Mouse (Mus musculus): ENCODE results near the gene 4930451I11Rik. TPM values are rescaled to one million over a fixed set of nuclear protein-coding genes. Genes with fewer than 3 reads are reported as not detected.

The 4930451I11Rik gene
- polyA plus RNA-seq, 1 experiment from 2014 or later: not detected

DNA sequence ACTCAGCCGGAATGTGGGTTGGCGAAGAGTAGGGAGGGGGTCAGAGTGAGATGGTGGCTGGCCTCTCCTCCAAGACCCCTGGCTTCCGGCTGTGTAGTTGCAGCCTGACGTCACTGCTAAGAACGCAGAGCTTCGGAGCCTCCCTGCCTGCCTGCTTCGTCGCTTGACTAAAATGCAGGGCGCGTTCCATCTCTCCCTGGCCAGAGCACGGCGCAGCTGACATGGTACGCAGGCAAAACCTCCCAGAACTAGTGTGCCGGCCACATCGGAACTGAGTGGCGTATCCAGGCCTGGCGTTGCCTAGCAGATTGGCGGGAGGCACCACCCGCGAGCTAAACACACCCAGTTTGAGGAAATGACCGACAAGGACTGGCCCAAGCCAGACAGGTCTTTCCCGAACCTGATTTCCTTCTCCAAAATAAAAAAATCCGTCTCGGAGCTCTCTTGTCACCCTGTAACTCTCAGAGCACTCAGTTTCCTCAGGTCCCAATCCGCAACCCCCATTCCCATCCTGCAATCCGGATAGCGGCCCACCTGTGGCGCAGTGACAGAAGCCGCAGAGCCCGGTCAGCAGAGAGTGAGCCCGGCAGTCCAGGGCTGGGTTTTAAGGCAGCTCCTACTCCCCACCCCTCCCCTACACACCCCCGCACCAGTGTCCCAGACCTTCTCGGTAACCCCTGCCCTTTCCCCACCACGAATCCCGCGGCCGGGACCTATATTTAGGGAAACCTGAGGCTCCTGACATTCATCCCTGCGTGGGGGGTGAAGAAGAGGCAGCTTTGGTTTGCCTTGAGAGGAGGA is 31.8 kb downstream of the 4930451I11Rik start:
- peaks cover 13 to 25% of the 10 kb centered on the region in 2 experiments for H3K4me1 ChIP-seq (ENCODE audit: control insufficient read depth in 2 of 2, insufficient read depth in 2 of 2, low read length in 2 of 2)
- peak overlapping the region; percentile 89 for H3K9ac ChIP-seq (ENCODE audit: low read length)
- H3K36me3 ChIP-seq (ENCODE audit: control insufficient read depth, insufficient read depth, low read length): peaks cover 48% of the 10 kb centered on the region
- no peaks in the 10 kb centered on the region for H3K27me3 ChIP-seq (ENCODE audit: control insufficient read depth, insufficient read depth, low read length)
- ATAC-seq (ENCODE audit: insufficient number of reproducible peaks, insufficient read depth, low FRiP score, low read depth): peak; percentile 86
- H3K9me3 ChIP-seq (ENCODE audit: control insufficient read depth, low read length): no peaks in the 10 kb centered on the region
- peak overlapping the region; percentile 90 for H3K4me2 ChIP-seq (ENCODE audit: low read length)
- peak overlapping the region; percentile 57 to 72 for H3K4me3 ChIP-seq (ENCODE audit: control insufficient read depth in 1 of 2, insufficient read depth in 1 of 2, low read depth in 1 of 2, low read length in 2 of 2)
- peak overlapping the region; percentile 100 for H3K27ac ChIP-seq (replicated peaks in 1 of 2; ENCODE audit: control insufficient read depth in 1 of 2, insufficient read depth in 1 of 2, low read depth in 2 of 2, low read length in 2 of 2)
- WGBS: 1% methylated on average over 37 of the region's 38 CpGs

DNA sequence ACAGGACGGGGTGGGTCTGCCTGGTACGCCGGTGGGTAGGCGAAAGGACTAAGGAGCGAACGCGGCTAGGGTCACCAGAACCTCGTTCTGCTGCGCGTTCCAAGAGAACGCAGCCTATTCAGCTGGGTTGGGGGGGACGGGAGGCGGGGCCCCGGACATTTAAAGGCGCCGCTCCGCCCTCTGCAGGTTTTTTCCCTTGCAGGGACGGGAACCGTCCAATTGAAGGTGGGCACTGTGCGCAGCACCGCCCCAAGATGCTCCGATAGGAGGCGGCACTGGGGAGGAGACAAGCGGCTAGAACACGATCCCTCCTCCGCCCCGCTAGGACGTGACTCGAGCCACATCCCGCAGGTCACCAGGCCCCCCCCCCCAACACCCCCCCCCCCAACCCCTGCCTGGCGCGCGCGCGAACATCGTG is 32.4 kb downstream of the 4930451I11Rik start:
- peaks cover 13 to 25% of the 10 kb centered on the region in 2 experiments for H3K4me1 ChIP-seq (ENCODE audit: control insufficient read depth in 2 of 2, insufficient read depth in 2 of 2, low read length in 2 of 2)
- peak overlapping the region; percentile 90 for H3K4me2 ChIP-seq (ENCODE audit: low read length)
- peaks cover 51% of the 10 kb centered on the region for H3K36me3 ChIP-seq (ENCODE audit: control insufficient read depth, insufficient read depth, low read length)
- H3K4me3 ChIP-seq (ENCODE audit: control insufficient read depth in 1 of 2, insufficient read depth in 1 of 2, low read depth in 1 of 2, low read length in 2 of 2): peak overlapping the region; percentile 72 to 91
- ATAC-seq (ENCODE audit: insufficient number of reproducible peaks, insufficient read depth, low FRiP score, low read depth): peak; percentile 93
- WGBS: under 1% methylated on average over 29 of the region's 36 CpGs
- H3K9ac ChIP-seq (ENCODE audit: low read length): peak overlapping the region; percentile 97
- no peaks in the 10 kb centered on the region for H3K27me3 ChIP-seq (ENCODE audit: control insufficient read depth, insufficient read depth, low read length)
- no peaks in the 10 kb centered on the region for H3K9me3 ChIP-seq (ENCODE audit: control insufficient read depth, low read length)
- H3K27ac ChIP-seq (replicated peaks in 1 of 2; ENCODE audit: control insufficient read depth in 1 of 2, insufficient read depth in 1 of 2, low read depth in 2 of 2, low read length in 2 of 2): peak overlapping the region; percentile 100

DNA sequence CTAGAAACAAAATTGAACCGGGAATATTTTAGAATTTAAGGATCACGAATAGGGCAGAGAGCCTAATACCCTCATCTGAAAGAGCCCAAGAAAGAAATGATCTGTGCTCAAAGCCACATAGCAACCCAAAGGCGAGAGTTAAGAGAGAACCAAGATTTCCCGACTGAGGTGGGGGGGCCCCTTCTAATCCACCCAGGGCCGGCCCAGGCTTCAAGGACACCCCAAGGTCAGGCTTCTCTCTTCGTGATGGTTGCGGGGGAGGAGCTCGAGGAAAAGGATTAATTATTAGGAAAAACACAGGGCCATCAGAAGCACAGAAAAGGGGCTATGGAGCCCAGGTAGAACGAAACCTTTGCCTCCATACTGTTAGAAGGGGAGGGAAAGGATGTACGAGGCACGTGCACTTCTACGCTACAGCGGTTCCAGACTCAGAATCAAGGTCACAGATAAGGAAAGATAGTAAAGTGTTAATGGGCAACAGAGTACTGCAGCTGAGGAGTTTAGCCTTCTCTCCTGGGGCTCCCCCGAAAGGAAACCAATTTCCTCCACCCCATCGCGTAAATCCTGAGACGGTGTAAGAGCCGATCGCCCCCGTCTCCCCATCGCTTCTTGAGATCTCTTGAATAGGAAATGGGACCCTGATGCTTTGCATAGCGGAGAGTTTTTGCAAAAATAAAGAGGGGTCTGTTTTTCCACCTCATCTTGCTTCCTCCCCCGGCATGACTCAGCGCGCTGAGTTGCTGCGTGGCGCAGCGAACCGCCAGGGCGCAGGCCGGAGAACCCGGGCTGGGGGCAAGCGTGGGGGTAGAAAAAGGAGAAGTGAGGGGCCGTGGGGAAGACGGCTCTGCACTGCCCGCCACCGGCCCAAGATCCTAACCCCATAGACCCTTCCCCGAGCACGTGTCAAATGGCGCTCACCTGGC is 33.1 kb downstream of the 4930451I11Rik start:
- no peak for ATAC-seq (ENCODE audit: insufficient number of reproducible peaks, insufficient read depth, low FRiP score, low read depth)
- H3K4me1 ChIP-seq (ENCODE audit: control insufficient read depth in 2 of 2, insufficient read depth in 2 of 2, low read length in 2 of 2): peaks cover 13 to 25% of the 10 kb centered on the region in 2 experiments

DNA sequence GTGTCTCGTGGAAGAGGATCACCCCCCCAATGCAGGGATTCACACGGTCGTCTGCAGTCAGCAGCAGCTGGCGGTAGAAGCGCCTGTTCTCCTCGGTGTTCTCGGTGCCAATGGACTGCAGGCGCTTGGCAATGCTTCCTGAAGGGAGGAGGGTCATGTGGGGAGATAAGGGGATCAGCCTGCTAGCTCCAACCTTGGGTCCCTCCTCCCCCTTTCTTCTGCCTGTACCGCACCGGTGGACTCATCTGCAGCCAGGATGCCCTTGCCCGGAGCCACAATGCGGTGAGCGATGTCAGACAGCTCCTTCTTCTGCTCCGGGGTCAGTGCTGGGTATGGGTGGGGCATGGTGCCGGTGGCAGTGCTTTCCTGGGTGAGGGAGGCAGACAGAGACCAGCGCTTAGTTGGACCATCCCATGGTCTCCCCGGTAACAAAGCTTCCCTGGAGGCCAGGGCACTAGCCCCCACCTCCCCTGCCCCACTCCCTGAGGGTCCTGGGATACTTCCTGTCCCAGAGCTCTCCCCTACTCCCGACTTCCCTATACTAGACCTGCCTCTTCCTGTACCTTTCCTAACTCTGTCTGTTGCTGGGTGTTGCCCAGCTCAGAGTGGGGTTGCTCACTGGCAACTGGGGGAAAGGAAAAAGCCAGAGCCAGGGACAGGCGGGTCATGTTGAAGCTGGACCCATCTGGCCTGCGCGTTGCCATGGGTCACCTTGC is 33.9 kb downstream of the 4930451I11Rik start, which contains the start of gene Fam57b:
Fam57b (plus strand) TSS at position 258 of the 716 bp plus-strand sequence.
- peak within 1 kb of the TSS; percentile 72 to 91 for H3K4me3 ChIP-seq (ENCODE audit: control insufficient read depth in 1 of 2, insufficient read depth in 1 of 2, low read depth in 1 of 2, low read length in 2 of 2)
- peak within 1 kb of the TSS; percentile 94 to 100 for H3K27ac ChIP-seq (replicated peaks in 1 of 2; ENCODE audit: control insufficient read depth in 1 of 2, insufficient read depth in 1 of 2, low read depth in 2 of 2, low read length in 2 of 2)
- 6% methylated on average over 21 of the region's 21 CpGs for WGBS
- H3K4me1 ChIP-seq (ENCODE audit: control insufficient read depth in 2 of 2, insufficient read depth in 2 of 2, low read length in 2 of 2): peaks cover 15 to 31% of the 10 kb centered on the region in 2 experiments
- no peak for ATAC-seq (ENCODE audit: insufficient number of reproducible peaks, insufficient read depth, low FRiP score, low read depth)
- H3K4me2 ChIP-seq (ENCODE audit: low read length): peak within 1 kb of the TSS; percentile 82
- peak within 1 kb of the TSS; percentile 97 for H3K9ac ChIP-seq (ENCODE audit: low read length)
- no peaks in the 10 kb centered on the region for H3K9me3 ChIP-seq (ENCODE audit: control insufficient read depth, low read length)
- peaks cover 45% of the 10 kb centered on the region for H3K36me3 ChIP-seq (ENCODE audit: control insufficient read depth, insufficient read depth, low read length)
- H3K27me3 ChIP-seq (ENCODE audit: control insufficient read depth, insufficient read depth, low read length): no peaks in the 10 kb centered on the region

More for the DNA sequence above, 33.1 kb downstream of the 4930451I11Rik start:
- peak overlapping the region; percentile 94 to 100 for H3K27ac ChIP-seq (replicated peaks in 1 of 2; ENCODE audit: control insufficient read depth in 1 of 2, insufficient read depth in 1 of 2, low read depth in 2 of 2, low read length in 2 of 2)
- H3K4me2 ChIP-seq (ENCODE audit: low read length): peak overlapping the region; percentile 82
- peak overlapping the region; percentile 72 to 91 for H3K4me3 ChIP-seq (ENCODE audit: control insufficient read depth in 1 of 2, insufficient read depth in 1 of 2, low read depth in 1 of 2, low read length in 2 of 2)
- peaks cover 50% of the 10 kb centered on the region for H3K36me3 ChIP-seq (ENCODE audit: control insufficient read depth, insufficient read depth, low read length)
- H3K27me3 ChIP-seq (ENCODE audit: control insufficient read depth, insufficient read depth, low read length): no peaks in the 10 kb centered on the region
- under 1% methylated on average over 40 of the region's 40 CpGs for WGBS
- peak overlapping the region; percentile 97 for H3K9ac ChIP-seq (ENCODE audit: low read length)
- no peaks in the 10 kb centered on the region for H3K9me3 ChIP-seq (ENCODE audit: control insufficient read depth, low read length)

DNA sequence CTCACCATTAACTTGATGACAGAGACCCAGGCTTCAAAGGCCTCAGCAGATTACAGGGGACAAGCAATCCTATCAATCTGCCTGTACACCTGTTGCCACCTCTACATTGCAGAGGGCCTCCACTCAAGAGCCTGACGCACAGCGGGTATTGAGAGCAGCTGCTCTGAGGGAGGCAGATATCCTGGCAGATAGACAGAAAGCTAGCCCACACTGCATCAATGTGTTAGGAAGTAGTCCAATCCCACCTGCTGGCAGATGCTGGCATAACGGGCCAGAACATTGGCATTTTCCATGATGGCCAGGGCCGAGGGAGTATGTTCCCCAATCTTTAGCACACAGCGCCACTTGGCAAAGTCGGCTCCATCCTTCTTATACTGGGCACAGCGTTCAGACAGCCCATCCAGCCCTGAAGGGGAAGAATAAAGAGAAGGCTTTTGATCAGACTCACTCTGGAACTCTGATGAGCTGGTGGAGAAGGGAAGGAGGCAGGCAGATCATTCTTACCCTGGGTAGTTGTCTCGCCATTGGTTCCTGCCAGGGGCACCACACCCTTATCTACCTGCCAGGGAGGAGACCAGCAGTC is 35.0 kb downstream of the 4930451I11Rik start:
- 61% methylated on average over 8 of the region's 8 CpGs for WGBS
- Histone ChIP-seq H3K27ac (replicated peaks in 1 of 2; ENCODE audit: control insufficient read depth in 1 of 2, insufficient read depth in 1 of 2, low read depth in 2 of 2, low read length in 2 of 2) (peak overlapping the region in 1 of 2 experiments; percentile 100; a peak in 1 of 4 replicates), H3K4me3 (ENCODE audit: control insufficient read depth in 1 of 2, insufficient read depth in 1 of 2, low read depth in 1 of 2, low read length in 2 of 2) (peak overlapping the region; percentile 72 to 91; a peak in 3 of 4 replicates), H3K9me3 (ENCODE audit: control insufficient read depth, low read length) (no peaks in the 10 kb centered on the region), H3K4me2 (ENCODE audit: low read length) (peak overlapping the region; percentile 82), H3K4me1 (ENCODE audit: control insufficient read depth in 2 of 2, insufficient read depth in 2 of 2, low read length in 2 of 2) (peaks cover 15 to 34% of the 10 kb centered on the region in 2 experiments), H3K9ac (ENCODE audit: low read length) (peak overlapping the region; percentile 97), H3K36me3 (ENCODE audit: control insufficient read depth, insufficient read depth, low read length) (peaks cover 43% of the 10 kb centered on the region), H3K27me3 (ENCODE audit: control insufficient read depth, insufficient read depth, low read length) (no peaks in the 10 kb centered on the region)
- no peak for ATAC-seq (ENCODE audit: insufficient number of reproducible peaks, insufficient read depth, low FRiP score, low read depth)

DNA sequence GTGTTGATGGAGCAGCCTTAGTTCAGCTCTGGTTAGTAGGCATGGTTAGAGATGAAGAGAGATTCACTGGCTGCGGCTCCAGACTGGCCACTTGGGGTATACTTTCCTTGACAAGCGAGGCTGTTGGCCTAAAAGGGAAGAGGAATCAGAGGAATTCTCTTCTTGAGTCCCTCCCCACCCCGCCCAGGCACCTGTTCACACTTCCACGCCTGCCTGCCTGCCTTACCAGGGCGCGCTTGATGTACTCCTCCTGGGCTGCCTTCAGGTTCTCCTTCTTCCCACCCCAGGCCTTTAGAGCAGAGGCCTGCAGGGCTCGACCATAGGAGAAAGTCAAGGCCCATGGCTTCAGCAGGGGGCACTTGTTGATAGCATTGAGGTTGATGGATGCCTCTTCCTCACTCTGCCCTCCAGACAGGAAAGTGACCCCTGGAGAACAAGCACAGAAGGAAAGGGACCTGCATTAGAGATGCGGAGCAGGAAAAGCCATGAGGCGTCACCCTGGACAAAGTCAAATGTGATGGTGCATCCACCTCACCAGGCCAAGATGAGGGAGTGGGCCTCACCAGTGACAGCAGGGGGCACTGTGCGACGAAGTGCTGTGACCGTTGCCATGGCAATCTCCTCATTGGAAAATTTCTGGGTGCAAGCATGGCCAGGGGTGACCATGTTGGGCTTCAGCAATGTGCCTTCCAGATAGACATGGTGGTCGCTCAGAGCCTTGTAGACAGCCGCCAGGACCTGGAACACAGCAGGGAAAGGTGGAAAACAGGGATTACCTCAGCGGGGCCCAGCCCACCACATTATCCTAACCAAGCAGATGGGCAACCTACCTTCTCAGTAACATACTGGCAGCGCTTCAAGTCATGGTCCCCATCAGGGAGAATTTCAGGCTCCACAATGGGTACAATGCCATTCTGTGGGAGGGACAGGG is 35.8 kb downstream of the 4930451I11Rik start:
- peaks cover 12 to 37% of the 10 kb centered on the region in 2 experiments for H3K4me1 ChIP-seq (ENCODE audit: control insufficient read depth in 2 of 2, insufficient read depth in 2 of 2, low read length in 2 of 2)
- no peaks in the 10 kb centered on the region for H3K9me3 ChIP-seq (ENCODE audit: control insufficient read depth, low read length)
- H3K36me3 ChIP-seq (ENCODE audit: control insufficient read depth, insufficient read depth, low read length): peaks cover 43% of the 10 kb centered on the region
- H3K4me3 ChIP-seq (ENCODE audit: control insufficient read depth in 1 of 2, insufficient read depth in 1 of 2, low read depth in 1 of 2, low read length in 2 of 2): 0 out of 4 replicates have a peak overlapping the region, but pooled peaks of 1 of the 2 experiments have one; percentile 72
- H3K9ac ChIP-seq (ENCODE audit: low read length): peak overlapping the region; percentile 97; the same call in 1 of the 2 replicates
- no peak for ATAC-seq (ENCODE audit: insufficient number of reproducible peaks, insufficient read depth, low FRiP score, low read depth)
- H3K27ac ChIP-seq (replicated peaks in 1 of 2; ENCODE audit: control insufficient read depth in 1 of 2, insufficient read depth in 1 of 2, low read depth in 2 of 2, low read length in 2 of 2): no peak overlapping the region
- peak overlapping the region; percentile 82 for H3K4me2 ChIP-seq (ENCODE audit: low read length)
- H3K27me3 ChIP-seq (ENCODE audit: control insufficient read depth, insufficient read depth, low read length): no peaks in the 10 kb centered on the region
- 78% methylated on average over 16 of the region's 16 CpGs for WGBS

All from heart, embryonic 14.5 days (tissue).